Mouse (Mus musculus) bone marrow, adult 2 months (tissue): ENCODE data around the gene Trak1. TPM values are rescaled to one million over a fixed set of nuclear protein-coding genes. Genes with fewer than 3 reads are reported as not detected.

Source experiments
- H3K27ac ChIP-seq: fragments of 200-500 bp; 2 replicates; pipeline ENCODE4 v1.5.1; 2012; ENCODE audit warnings: low read depth, mild to moderate bottlenecking, control low read depth, inconsistent platforms, low read length; ENCODE audit not compliant: control insufficient read depth, poor library complexity, insufficient read depth
- H3K4me1 ChIP-seq: fragments of 200-500 bp; 2 replicates; pipeline ENCODE4 v1.6.1; 2011; ENCODE audit warnings: low read length; ENCODE audit not compliant: control insufficient read depth, insufficient read depth
- H3K4me3 ChIP-seq: fragments of 200-500 bp; replicated peaks from 2 replicates; pipeline ENCODE3; 2011; ENCODE audit warnings: mild to moderate bottlenecking, low read depth, low read length, control low read depth; ENCODE audit not compliant: control insufficient read depth
- CTCF ChIP-seq: fragments of 200-500 bp; IDR thresholded peaks from 2 replicates; pipeline ENCODE4 v1.5.1; 2011; ENCODE audit warnings: low read length, control low read depth; ENCODE audit not compliant: control insufficient read depth, insufficient read depth
- POLR2A ChIP-seq: fragments of 200-500 bp; IDR thresholded peaks from 2 replicates; pipeline ENCODE4 v1.6.1; 2011; ENCODE audit warnings: low read depth, mild to moderate bottlenecking, control low read depth, low read length, borderline replicate concordance; ENCODE audit not compliant: control insufficient read depth
- WGBS: fragments of 180-500 bp; shearing (Covaris S2); methylation state at CpG from one replicate; pipeline ENCODE4 v1.1.7; 2018; 5-methylcytosine and 5-hydroxymethylcytosine counted together
- polyA plus RNA-seq: library from polyadenylated mRNA; stranded (reverse); fragments of >200 nt; gene quantifications from 2 replicates; pipeline ENCODE4 v1.2.4, GENCODE M21; 2011; ENCODE audit warnings: low replicate concordance; ENCODE audit not compliant: missing spikeins, insufficient read depth, insufficient read length

The Trak1 gene
- polyA plus RNA-seq, 1 experiment = 29.4 TPM

- TF ChIP-seq CTCF (no peak), POLR2A (no peak)
- H3K27ac ChIP-seq = no peak overlapping the region
- no peak overlapping the region for H3K4me3 ChIP-seq
- peaks cover 5% of the 10 kb centered on the region for H3K4me1 ChIP-seq
- 79% methylated on average over 8 of the region's 8 CpGs for WGBS
These were observed 37.1 kb downstream of the Trak1 start for GRCm38 (mm10) chr9:121334311-121334851.

- peaks cover 5% of the 10 kb centered on the region for H3K4me1 ChIP-seq
- no peak overlapping the region for H3K27ac ChIP-seq
- no peak for TF ChIP-seq POLR2A
- TF ChIP-seq CTCF = no peak
- 82% methylated on average over 7 of the region's 7 CpGs for WGBS
- H3K4me3 ChIP-seq = no peak overlapping the region
These were observed 38.3 kb downstream of the Trak1 start for GRCm38 (mm10) chr9:121335568-121335967.

GRCm38 (mm10) chr9:121336324-121336946 lies 39.1 kb downstream of the Trak1 start:
- Histone ChIP-seq H3K4me3 (no peak overlapping the region), H3K4me1 (peaks cover 2% of the 10 kb centered on the region)
- 88% methylated on average over 15 of the region's 15 CpGs for WGBS

GRCm38 (mm10) chr9:121337216-121337937 lies 40.1 kb downstream of the Trak1 start:
- 63% methylated on average over 9 of the region's 9 CpGs for WGBS
- H3K4me3 ChIP-seq = no peak overlapping the region
- H3K27ac ChIP-seq = no peak overlapping the region
- TF ChIP-seq CTCF (no peak), POLR2A (no peak)
- peaks cover under 1% of the 10 kb centered on the region for H3K4me1 ChIP-seq

More at GRCm38 (mm10) chr9:121336324-121336946, 39.1 kb downstream of the Trak1 start:
- TF ChIP-seq CTCF = no peak
- TF ChIP-seq POLR2A = no peak
- H3K27ac ChIP-seq = no peak overlapping the region

- H3K4me3 ChIP-seq = no peak overlapping the region
- 76% methylated on average over 3 of the region's 3 CpGs for WGBS
- H3K27ac ChIP-seq = no peak overlapping the region
- H3K4me1 ChIP-seq = no peaks in the 10 kb centered on the region
- no peak for TF ChIP-seq POLR2A
- TF ChIP-seq CTCF = no peak
These were observed 40.6 kb downstream of the Trak1 start for GRCm38 (mm10) chr9:121337938-121338289.

GRCm38 (mm10) chr9:121341832-121342231 lies 44.5 kb downstream of the Trak1 start:
- Histone ChIP-seq H3K4me1 (no peaks in the 10 kb centered on the region; the same call in 1 of the 2 replicates), H3K27ac (no peak overlapping the region), H3K4me3 (no peak overlapping the region)
- 89% methylated on average over 7 of the region's 7 CpGs for WGBS
- TF ChIP-seq POLR2A = no peak
- TF ChIP-seq CTCF = no peak

- Histone ChIP-seq H3K27ac (no peak overlapping the region), H3K4me1 (peaks cover 2% of the 10 kb centered on the region; the same call in 1 of the 2 replicates), H3K4me3 (no peak overlapping the region)
- TF ChIP-seq CTCF (no peak), POLR2A (no peak)
- 83% methylated on average over 5 of the region's 5 CpGs for WGBS
These were observed 45.3 kb downstream of the Trak1 start for GRCm38 (mm10) chr9:121342510-121343110.
